Mouse (Mus musculus) ZHBTc4 (cell line): Measurements from ENCODE around the gene Cdc14b.

Source experiments
- DNase-seq: peaks from one replicate; pipeline ENCODE4 v3.0.0-alpha.2; 2011; ENCODE audit warnings: low read depth, low spot score

Cdc14b gene

DNA sequence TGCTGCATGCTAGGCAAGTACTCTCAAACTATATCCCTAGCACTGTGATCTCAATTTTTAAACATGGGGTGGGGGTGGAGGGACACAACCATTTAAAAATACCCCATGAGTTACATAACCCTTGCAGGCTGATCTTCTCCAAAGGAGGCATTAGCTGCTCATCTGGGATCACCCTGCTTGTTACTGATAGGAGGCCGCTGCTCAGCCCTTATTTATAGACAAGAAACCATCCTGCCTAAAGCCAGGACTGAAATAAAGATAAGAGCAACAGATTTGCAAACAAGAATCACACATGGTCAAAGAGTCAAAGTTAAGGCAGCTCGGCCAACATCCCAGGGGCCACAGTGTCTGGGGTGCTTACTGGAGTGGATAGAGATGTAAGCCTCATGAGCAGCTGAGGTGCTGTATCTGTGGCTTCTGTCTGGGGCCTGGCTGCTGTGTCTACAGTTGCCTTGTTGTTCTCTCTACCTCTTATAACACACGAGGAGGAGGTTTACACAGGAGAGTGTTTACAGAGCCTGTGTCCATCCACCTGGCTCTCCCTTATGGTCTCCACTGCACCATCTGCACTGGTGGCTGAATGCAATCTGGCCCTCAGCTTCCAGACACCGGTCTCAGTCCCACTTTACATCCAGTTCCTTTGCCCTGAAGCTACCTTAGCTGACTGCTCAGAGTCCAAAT lies 38.0 kb downstream of the Cdc14b start:
- DNase-seq, result no peak

DNA sequence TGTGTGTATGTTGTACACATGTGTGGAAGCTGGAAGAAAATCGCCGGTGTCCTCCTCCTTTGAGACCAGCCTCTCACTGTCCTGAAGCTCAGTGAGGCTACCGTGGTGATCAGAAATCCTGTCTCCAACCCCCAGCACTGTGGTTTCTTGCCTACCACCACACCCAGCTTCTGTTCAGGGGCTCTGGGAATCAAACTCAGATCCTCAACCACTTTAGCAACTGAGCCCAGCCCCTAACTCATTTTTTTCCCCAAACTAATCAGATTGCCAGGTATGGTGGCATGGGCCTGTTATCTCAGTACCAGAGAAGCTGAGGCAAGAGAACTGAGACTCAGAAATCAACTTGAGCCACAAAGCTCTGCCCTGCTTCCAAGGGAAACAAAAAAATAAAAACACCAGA lies 39.3 kb downstream of the Cdc14b start:
- no peak for DNase-seq

GRCm38 (mm10) chr13:64235062-64235715 lies 39.9 kb downstream of the Cdc14b start:
- no peak for DNase-seq

DNA sequence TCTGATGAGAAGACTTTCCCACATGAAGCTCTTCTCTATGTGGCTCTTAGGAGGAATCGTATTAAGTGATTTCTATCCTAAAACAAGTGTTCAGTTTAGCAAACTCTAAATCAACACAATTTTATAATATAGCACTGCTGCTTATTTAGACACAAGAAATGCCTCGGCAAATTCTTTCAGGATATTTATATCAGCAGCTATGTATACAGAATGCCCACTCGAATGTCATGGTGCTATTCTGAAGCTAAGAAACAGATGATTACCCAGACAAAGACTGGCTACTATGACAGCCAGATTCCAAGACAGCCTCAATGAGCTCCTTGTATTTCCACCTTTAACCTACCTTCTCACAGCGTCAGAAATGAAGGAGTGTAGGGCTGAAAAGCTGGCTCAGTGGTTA lies 42.0 kb downstream of the Cdc14b start:
- DNase-seq, result no peak

- no peak for DNase-seq
Observed at GRCm38 (mm10) chr13:64226725-64227124, 48.4 kb downstream of the Cdc14b start.

- no peak for DNase-seq
Observed at GRCm38 (mm10) chr13:64225738-64226137, 49.4 kb downstream of the Cdc14b start.

DNA sequence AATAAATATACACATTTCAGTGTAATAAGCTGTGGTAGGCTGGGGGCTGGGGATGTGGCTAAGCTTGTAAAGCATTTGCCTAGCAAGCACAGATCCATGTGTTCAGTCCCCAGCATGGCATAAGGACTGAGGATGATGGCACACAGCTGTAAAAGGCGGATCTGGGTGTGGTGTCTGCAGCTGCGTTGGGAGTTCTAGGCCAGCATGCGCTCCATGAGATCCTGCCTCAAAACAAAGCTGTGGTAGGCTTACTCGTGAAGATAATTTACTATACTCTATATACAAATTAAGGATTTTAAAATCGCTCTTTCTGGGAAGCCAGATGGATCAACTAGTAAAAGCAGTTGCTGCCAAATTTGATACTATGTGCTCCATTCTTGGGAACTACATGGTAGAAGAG lies 60.2 kb downstream of the Cdc14b start:
- DNase-seq, result no peak

DNA sequence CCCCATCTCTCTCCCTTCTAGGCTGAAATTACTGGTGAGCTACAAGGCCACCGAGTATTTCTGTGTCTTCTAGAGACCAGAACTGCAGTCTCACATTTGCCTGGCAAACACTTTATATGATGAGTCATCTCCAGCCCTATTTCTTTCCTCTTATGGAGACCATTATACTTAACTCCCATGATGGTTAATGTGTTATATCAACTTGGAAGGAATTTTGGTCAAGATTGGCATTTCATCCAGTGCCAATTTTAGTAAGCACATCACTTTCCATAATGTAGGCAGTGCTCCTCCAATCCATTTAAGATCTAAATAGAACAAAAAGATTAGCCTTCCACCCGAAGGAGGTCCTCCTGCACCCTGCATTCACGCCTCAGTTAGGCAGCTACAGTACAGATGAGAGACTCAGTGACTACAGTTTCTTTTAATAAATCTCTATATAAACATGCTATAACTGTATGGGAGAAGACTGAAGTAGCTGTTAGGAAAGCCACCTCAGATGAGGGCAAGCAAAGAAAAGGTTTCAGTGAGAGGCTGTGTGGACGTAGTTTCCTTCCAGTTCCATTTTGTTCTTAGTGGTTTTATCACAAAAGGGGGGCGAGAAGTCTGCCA lies 63.0 kb downstream of the Cdc14b start:
- no peak for DNase-seq

GRCm38 (mm10) chr13:64208146-64208545 lies 66.9 kb downstream of the Cdc14b start:
- no peak for DNase-seq

DNA sequence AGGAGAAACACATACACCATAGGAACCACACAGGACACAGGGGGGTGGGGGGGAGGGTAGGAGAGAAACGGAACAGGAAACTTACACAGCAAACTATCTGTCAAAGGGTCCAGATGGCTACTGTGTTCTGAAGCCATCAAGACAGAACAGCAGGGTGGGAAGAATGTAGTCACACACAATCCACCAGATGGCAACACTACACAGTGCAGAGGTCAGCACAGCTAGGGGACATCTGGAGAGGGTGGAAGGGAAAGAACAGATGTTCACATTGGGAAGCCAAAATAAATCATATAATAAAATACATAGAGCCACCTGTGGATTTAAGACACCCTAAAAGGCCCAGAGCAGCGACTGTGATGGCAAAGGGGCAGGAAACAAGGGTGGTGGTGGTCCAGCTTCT lies 69.9 kb downstream of the Cdc14b start:
- DNase-seq, result peak; percentile 23

- no peak for DNase-seq
Observed at GRCm38 (mm10) chr13:64204726-64205125, 70.4 kb downstream of the Cdc14b start.

- DNase-seq, result no peak
Observed at GRCm38 (mm10) chr13:64200911-64201310, 74.2 kb downstream of the Cdc14b start.

DNA sequence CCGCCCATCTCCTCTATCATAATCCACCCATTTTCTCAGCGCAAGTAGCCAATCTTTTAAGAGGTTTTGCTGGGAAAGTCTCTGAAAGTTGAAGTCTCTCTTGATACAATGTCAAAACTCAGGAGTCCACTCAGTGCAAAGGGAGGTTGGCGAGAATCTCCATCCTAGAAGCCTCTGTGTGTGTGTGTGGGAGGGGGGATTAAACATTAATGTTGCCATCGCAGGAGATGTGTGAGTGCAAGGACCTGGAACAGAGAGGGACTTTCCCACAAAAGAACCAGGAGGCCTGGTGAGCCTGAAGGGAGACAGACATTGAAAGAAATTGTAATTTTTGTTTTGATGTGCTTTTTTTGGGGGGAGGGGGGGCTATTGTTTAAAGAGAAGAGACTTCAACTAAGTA lies 76.8 kb downstream of the Cdc14b start:
- no peak for DNase-seq

DNA sequence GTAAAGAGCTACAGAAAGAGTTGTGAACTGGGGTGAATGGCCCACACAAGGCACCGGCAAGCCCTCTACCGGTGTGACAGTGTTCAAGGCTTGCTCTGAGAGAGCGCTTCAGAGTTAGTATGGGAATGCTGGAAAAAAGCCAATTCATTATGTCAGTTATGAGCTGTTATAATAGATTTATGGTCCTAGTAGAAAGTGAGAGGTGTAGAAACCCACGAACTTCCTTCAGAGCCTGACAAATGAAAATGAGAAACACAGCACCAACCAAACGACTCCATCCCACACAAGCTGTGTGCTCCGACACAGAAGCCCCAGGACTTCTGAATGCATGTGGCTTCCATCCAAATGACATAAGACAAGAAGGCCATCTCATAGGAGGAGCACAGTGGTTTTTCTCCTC lies 77.2 kb downstream of the Cdc14b start:
- DNase-seq, result no peak

GRCm38 (mm10) chr13:64187065-64187464 lies 88.0 kb downstream of the Cdc14b start:
- no peak for DNase-seq

DNA sequence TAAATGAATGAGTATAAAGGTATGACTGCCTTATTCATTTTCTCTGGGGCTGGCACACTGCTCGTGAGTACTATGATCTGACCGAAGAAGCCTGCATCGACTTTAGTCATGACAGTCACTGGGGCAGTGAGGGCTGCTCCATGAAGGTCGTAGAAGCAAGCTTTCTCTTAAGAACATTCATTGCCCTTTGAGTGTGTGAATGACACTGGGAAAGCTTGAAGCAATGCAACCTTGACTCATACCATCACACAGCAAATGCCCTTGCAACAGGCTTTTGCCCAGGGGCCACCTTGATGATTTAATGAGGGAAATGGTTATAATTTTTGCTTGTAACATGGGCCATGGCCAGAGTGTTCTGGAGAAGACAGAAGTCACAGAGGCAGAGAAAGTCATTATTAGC lies 88.6 kb downstream of the Cdc14b start:
- no peak for DNase-seq

- peak; percentile 49 for DNase-seq
Observed at GRCm38 (mm10) chr13:64185586-64185985, 89.5 kb downstream of the Cdc14b start.

DNA sequence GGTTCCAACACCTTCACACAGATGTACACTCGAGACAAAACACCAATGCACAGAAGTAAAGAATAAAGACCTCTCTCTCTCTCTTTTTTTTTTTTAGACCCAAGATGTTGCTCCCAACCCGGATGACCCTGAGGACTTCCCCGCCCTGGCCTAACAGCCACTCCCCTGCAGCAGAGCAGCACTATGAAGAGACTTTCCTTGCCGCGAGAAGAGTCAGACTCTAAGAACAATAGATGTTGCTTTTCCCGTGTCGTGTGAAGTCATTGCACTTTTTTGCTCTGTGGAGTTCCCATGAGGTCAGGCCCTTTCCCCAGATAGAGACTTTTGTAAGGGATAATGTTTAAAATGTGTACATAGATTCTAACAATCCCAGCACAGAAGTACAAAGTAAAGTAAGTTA lies 89.9 kb downstream of the Cdc14b start:
- DNase-seq, result peak; percentile 71

DNA sequence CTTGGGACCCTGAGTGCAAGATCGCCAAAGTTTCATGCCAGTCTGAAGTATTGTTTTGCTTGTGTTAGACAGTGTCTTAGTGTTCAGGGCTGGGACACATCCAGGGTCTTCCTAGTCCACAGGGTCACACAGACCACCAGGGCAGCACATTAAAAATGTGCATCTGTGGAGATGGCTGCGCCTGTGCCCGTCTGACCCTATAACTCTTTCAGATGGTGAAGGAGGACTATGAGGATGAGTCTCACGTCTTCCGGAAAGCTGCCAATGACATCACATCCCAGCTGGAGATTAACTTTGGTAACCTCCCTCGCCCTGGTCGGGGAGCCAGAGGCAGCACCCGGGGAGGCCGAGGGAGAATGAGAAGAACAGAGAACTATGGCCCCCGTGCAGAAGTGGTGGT lies 90.7 kb downstream of the Cdc14b start:
- DNase-seq, result no peak

DNA sequence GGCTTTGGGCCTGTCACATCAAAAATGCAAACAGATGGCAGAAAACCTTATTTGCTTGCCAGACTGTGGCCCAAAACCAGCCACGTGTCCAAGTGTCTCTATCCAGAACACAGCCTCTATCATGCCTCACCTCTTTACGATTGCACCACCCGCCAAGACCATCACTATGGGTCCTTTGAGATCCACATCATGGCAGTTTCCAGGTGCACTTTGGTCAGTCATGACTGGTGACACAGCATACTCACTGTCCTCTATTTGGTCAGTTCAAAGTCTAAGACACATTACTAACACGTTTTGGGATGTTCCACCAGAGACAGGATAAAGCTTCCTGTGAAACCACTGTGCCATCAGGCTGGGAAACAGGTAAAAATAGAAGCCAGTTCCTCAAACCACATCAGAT lies 91.5 kb downstream of the Cdc14b start:
- no peak for DNase-seq

DNA sequence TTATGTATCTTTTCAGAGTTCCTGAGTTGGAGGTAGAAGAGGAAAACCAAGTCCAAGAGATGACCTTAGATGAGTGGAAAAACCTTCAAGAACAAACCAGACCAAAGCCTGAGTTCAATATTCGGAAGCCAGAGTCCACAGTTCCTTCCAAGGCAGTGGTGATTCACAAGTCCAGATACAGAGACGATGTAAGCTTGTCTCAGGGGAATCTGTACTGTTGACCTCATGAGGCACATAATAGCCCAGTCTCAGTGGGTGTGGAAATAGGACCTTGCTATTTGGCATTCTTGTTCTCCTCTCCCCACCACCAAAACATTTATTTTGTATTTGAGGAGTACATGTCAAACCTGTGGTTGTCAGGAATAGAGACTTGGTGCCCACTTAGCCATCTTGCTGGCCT lies 93.0 kb downstream of the Cdc14b start:
- no peak for DNase-seq

- peak; percentile 86 for DNase-seq
Observed at GRCm38 (mm10) chr13:64180888-64181287, 94.2 kb downstream of the Cdc14b start.

- DNase-seq, result peak; percentile 80
Observed at GRCm38 (mm10) chr13:64180300-64180699, 94.8 kb downstream of the Cdc14b start.
